Mouse (Mus musculus) left cerebral cortex, postnatal 25 days (tissue): ENCODE data around the gene F12. TPM values are rescaled to one million over a fixed set of nuclear protein-coding genes. Genes with fewer than 3 reads are reported as not detected.

Experiments
- DNase-seq, 2 experiments: peaks; one replicate each; pipeline ENCODE4 v3.0.0; 2022; ENCODE audit warnings: low spot score in 2 of 2, mixed read lengths in 1 of 2
- intact Hi-C: fragments of 180-260 bp; cut with DNase I; formaldehyde crosslinking; loops from one replicate; pipeline ENCODE4 v1.15.1; 2025
- total RNA-seq, 2 experiments: library from RNA; stranded (reverse); gene quantifications; 2 replicates each; pipeline ENCODE4 v1.2.3; 2021

F12 gene
- total RNA-seq, 2 experiments from 2014 or later: 0.57 to 0.62 TPM

GRCm38 (mm10) chr13:55420933-55421800 lies 5.4 kb downstream of the F12 start:
- DNase-seq: peak; percentile 63 to 69
- intact Hi-C loops: no loop called here

DNA sequence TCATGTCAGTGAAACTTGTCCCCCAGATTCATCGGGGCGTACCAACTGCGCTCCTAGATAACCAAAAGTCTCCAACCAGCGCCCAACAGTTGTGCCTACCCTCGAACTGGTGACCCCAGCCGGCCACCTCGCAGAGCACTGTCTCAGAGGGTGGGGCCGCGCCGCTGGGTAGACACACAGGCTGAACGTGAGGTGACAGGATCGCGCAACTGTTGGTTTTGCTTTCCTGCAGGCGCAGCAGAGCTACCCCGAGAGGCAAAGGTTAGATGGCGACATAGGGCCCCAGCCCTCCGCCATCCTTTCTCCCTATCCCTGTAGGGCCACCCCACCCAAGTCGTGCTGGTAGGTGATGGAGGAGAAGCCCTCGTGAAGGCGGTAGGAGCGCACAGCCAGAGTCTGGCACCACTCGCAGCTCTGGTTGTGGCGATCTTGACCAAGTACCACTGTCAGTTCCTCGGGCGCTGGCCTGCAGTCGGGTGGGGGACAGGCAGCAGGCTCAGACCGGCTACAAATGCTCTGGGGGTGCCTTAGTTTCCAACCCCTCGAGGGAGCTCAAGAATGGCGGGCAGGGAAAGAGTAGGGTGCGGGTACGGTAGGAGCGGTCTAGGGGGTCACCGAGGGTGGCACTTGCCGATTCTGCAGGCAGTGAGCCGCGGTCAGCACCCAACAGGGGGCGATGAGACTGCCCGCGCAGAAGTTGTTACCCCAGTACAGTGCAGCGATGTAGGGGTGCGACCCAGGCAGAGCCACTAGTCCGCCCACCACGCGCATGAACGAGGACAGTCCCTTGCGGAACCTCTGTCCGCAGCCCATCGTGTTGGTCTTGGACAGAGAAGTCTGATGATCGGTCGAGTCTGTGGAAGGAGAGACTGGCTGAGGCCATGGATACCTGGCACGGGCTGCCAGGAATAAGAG lies 6.3 kb downstream of the F12 start:
- DNase-seq: no peak
- intact Hi-C loops: no loop called here

GRCm38 (mm10) chr13:55419142-55419541 lies 7.5 kb downstream of the F12 start:
- intact Hi-C loops: no loop called here
- DNase-seq: no peak

GRCm38 (mm10) chr13:55418004-55418403 lies 8.6 kb downstream of the F12 start:
- intact Hi-C loops: loop anchor here (1.0 kb wide), 1 partner anchor 53 kb away; no protein-coding TSS in a partner anchor
- DNase-seq: peak; percentile 83 to 87

DNA sequence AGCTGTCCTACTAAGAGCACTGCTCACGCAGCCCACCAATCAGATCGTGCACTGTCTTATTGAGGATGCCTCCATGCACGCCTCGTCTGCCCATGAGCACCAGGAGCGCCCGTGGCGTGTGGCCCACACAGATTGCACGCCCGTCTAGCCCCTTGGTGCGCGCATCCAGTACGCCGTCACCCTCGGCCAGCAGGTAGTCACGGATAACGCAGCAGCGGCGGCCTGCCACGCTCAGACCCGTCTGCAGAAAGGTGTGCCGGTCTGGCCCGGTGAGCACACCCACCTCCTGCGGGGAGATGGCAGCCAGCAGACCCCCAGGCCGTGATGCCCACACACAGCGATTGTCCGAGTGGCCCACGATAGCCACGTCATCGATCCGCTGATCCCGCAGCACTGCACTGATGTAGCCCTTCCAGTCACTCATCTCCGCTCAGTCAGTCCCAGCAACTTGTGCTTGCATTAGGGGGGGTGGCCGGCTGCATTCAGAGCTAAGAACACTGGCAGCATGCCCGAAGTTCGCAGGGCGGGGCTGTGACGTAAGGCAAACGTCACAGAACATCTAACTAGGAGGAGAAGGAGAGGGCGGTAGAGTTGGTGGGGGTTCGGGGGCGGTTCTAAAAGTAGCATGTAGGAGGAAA lies 11.7 kb downstream of the F12 start, which contains the start of gene Pfn3:
Gene Pfn3, minus strand, starts transcription at position 490 of the 638 bp plus-strand sequence.
- peak; percentile 72 to 93 for DNase-seq
- intact Hi-C loops: no loop called here

- intact Hi-C loops: no loop called here
- DNase-seq: no peak
These were observed 13.3 kb downstream of the F12 start for GRCm38 (mm10) chr13:55413333-55413732.

- DNase-seq: no peak
- intact Hi-C loops: no loop called here
These were observed 13.8 kb downstream of the F12 start for GRCm38 (mm10) chr13:55412643-55413307.

GRCm38 (mm10) chr13:55411826-55412225 lies 14.8 kb downstream of the F12 start:
- intact Hi-C loops: no loop called here

GRCm38 (mm10) chr13:55408546-55409120 lies 18.0 kb downstream of the F12 start:
- DNase-seq: no peak
- intact Hi-C loops: loop anchor here (5.0 kb wide), 1 partner anchor 129 kb away; the partner anchor contains the start of gene Ddx41

More at GRCm38 (mm10) chr13:55411826-55412225, 14.8 kb downstream of the F12 start:
- DNase-seq: no peak

DNA sequence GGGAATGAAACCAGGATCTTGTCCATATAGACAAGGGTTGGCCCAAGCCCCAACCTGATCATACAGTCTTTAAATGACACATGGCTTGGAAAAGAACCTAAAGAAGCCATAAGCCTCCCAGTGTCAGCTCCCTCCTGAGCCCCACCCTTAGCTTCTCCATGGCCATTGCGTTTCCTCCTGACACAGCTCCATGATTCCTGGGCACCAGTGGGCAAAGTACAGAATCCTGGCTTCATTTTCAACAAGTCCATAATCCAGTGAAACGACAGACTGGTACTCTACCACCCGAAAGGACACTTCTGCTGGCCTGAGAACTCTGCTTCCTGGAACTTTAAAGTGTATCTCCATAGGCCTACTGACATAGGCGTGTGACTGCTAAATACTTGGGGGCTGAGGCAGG lies 19.3 kb downstream of the F12 start:
- no peak for DNase-seq
- intact Hi-C loops: loop anchor here (5.0 kb wide), 1 partner anchor 130 kb away; the partner anchor contains the start of gene Ddx41

GRCm38 (mm10) chr13:55405783-55406390 lies 20.7 kb downstream of the F12 start:
- DNase-seq: peak in 1 of 2 experiments; percentile 33

DNA sequence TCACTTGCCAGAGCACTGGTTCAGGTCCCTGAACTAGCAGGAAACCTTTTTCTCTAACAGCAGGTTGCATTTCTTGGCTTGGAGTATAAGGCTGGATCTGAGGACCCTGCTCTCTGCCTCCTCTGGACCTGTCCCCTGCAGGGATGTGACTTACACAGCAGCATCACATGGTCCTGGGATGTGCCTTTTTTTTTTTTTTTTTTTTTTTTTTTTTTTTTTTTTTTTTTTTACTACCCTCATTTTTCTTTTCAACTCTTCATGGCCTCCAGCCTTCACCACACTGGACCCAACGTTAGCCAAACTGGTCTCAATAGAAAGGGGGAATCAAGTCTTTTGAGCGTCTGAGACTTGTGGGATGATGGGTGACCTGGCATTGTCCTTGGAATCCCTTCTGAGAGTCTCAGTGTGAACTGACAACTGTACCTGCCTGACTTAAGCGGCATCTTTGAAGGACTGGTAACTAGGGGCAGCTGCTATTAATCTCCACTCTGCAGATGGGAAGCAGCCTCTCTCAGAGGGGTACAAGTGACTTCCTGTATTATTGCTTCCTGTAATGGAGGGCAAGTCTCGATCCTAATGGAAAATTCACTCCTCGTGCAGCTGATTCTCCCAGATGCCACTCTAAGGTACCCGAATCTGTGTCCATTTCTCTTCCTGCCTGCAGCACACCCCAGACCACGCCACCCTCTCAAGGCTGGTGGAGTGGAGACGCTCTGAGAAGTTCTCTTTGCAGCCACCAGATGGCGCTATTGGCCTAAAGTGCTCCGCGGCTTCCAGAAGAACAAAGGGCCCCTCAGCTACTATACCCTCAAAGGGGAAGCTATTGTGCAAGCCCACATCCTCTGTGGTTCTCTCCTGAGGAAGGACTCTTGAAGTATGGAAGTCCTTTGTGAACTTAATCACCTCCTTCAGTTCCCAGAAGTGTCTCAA lies 21.5 kb downstream of the F12 start:
- DNase-seq: peak; percentile 75 to 86
- intact Hi-C loops: loop anchor here (1.0 to 5.0 kb wide), 4 partner anchors 66 to 132 kb away; partner anchors contain the start of gene Ddx41

More at GRCm38 (mm10) chr13:55405783-55406390, 20.7 kb downstream of the F12 start:
- intact Hi-C loops: loop anchor here (1.0 to 5.0 kb wide), 3 partner anchors 65 to 131 kb away; partner anchors contain the start of gene Ddx41

DNA sequence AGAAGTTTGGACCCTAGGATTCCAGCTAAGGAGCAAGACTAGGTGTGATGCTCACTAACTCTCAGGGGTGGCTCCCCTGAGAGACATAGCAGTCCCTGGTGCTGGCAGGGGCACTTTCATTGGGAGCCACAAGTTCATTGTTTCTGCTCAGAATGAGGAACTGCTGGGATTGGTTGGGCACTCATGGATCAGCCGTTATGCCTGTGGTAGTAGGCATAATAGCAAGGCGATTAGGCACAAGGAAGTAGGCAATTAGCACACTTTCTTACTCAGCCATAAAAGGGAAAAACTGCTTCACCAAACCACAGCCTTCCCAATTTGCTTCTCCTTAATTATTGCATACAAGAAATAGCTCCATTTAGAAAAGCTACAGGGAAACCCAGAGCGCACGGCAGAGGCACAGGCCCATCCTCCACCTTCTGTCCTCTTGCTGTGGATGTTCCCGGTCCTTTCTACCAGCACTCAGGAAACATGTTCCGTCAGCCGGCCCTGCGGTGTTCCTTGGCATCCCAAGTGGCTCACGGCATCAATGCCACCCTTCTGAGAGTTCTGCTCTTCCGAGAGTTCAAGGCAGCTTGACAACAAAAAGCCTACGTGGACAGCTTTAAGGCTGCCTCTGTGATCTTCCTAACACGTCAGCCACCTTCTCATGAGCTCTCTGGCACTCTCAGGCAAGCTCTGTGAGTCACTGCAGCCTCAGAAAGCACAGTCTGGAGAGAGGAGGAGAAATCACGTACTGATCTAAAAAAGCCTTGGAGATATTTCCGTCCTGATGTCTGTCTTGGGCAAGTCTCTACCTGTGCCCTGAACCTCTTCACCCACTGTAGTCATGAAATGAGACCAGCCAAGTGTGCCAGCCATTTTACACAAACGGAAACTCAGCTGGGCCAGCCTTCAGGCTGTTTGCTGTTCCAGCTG lies 22.4 kb downstream of the F12 start:
- DNase-seq: peak; percentile 63 to 91
- intact Hi-C loops: loop anchor here (2.0 to 5.0 kb wide), 2 partner anchors 67 to 72 kb away; no protein-coding TSS in a partner anchor

DNA sequence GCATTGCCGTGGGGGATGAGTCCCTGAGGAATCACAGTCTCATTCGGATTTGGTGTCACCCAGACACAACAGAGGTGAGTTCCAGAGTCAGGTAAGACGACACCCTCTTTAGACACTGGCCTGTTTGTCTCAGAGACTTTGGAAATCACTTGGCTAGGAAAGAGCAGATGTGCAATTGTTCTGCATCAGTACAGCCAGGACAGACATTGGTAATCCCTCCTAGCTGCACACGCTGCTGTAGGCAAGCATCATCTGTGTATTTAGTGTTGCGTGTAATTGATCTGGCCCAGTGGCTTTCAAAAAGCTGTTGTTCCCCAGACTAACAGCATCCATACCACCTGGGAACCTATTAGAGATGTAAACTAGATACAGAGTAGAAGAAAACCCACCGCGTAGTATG lies 23.3 kb downstream of the F12 start:
- intact Hi-C loops: loop anchor here (5.0 kb wide), 1 partner anchor 71 kb away; no protein-coding TSS in a partner anchor
- DNase-seq: no peak

DNA sequence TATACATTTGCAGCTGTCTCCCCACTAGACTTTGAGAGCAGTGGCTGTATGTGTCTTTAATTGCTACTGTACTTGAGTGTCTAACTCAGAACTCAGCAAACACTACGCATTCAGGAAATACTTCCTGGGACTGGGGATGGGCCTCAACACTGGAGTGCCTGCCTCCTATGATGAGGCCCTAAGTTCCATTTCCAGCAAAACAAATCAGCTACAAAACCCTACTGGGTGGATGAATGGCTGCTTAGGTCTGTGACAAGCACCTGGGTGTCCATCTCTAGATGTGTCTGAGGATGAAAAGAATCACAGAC lies 26.6 kb downstream of the F12 start:
- intact Hi-C loops: loop anchor here (5.0 kb wide), 1 partner anchor 68 kb away; no protein-coding TSS in a partner anchor
- no peak for DNase-seq
